Mouse (Mus musculus) lung, postnatal 10 days (tissue): ENCODE measurements around the gene Mfap1a.
"Not testable (repeated sequence)": the region's sequence is repeated elsewhere in the genome, so short reads cannot be mapped to it uniquely, and the experiment has no call there.

Experiments used
- DNase-seq: peaks from one replicate; pipeline ENCODE4 v3.0.0; 2021

Mfap1a gene

DNA sequence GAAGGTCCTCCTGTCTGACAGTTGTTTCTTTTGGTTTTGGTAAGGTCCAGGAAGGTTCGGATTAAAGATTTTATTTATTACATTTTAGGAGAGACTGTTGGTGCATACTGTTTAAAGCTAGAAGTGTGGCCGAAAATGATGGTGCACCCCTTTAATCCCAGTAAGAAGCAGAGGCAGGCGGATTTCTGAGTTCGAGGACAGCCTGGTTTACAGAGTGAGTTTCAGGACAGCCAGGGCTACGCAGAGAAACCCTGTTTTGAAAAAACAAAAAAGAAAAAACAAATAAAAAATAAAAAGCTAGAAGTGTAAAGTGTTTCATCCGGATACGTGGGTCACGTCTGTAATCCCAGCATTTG, 32.3 kb downstream of the Mfap1a start:
- no peak for DNase-seq

DNA sequence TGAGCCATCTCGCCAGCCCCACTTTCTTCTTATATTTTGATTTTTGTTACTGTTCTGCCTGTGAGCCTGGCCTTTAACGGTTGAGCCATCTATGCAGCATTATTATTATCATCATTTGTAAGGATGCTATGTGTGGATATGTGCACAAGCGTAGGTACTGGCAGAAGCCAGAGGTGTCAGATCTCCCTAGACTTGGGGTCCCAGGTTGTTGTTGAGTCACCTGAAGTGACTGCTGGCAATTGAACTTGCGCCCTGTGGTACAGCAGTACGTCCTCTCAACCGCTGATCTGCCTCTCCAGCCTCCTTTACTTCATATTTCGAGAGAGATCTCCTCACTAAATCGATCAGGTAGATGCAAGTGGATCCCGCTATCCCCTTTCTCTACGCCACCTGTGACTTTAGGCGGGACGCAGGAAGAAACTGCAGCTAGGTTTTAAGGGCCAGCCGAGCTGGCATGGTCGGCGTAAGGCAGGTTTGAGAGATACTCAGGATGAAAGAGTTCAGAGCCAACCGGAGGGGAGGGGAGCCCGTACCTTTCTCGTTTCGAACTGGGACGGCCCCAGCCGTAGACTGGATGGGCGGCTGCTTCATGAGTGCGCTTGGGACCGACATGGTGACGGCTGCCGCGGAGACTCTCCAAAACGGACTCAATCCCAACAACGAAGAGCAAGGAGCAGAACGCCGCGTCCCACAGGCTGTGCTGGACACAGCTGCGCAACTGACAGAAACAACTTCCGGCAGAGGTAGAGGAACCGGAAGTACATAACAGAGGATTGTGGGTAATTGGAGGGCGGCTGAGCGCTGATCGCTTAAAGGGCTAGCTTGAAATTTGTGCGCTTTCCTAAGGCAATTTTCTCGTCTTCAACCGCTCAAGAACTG, 32.9 kb downstream of the Mfap1a start, which contains the start of gene Mfap1b:
Gene Mfap1b, minus strand, starts transcription at position 767 of the 879 bp plus-strand sequence.
- peak; percentile 91 for DNase-seq

DNA sequence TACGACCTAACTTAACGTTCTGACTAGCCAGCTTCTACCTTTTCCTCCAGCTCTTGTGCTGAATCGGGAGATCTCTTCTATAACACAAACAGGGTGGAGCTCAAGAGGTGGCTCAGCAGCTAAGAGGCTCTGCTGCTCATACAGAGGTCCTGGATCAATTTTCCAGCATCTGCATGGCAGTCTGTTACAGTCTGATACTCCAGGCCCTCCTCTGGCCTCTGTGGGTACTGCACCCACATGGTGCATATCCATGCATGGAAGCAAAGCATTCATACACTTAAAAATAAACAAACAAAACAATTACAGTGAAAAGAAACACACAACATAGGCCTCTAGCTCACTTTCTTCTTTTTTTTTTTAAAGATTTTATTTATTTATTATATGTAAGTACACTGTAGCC, 33.7 kb downstream of the Mfap1a start:
- DNase-seq: not testable (repeated sequence)

DNA sequence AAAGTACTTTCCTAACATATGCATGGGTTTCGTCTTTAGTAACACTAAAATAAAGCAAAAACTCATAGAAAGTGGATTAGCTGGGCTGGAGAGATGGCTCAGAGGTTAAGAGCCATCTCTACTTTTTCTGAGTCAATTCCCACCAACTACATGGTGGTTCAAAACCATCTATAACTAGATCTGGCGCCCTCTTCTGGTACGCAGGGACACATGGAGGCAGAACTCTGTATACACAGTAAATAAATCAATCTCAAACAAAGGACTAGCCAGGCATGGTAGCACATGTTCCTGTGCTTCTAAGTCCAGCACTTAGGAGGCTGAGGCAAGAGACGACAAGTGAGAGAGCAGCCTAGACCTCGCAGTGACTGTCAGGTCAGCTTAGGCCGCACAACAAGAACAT, 37.5 kb downstream of the Mfap1a start:
- not testable (repeated sequence) for DNase-seq

DNA sequence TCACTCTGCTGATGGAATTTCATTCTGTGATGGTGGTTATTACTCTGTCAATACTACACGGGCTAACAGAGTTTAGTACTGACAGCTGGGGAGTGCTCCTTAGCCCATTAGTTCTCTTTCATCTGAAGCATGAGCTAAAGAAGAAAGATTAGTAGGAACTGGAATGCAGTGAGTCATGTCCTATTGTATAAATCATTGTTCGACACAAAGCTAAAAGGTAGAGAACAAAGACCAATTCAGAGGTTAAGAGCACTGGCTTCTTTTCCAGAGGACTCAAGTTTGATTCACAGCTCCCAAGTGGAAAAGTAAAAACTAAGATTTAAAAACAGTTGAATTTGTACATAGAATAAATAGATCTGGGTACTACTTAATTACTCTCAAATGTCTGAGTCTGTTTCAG, 46.4 kb downstream of the Mfap1a start:
- no peak for DNase-seq

DNA sequence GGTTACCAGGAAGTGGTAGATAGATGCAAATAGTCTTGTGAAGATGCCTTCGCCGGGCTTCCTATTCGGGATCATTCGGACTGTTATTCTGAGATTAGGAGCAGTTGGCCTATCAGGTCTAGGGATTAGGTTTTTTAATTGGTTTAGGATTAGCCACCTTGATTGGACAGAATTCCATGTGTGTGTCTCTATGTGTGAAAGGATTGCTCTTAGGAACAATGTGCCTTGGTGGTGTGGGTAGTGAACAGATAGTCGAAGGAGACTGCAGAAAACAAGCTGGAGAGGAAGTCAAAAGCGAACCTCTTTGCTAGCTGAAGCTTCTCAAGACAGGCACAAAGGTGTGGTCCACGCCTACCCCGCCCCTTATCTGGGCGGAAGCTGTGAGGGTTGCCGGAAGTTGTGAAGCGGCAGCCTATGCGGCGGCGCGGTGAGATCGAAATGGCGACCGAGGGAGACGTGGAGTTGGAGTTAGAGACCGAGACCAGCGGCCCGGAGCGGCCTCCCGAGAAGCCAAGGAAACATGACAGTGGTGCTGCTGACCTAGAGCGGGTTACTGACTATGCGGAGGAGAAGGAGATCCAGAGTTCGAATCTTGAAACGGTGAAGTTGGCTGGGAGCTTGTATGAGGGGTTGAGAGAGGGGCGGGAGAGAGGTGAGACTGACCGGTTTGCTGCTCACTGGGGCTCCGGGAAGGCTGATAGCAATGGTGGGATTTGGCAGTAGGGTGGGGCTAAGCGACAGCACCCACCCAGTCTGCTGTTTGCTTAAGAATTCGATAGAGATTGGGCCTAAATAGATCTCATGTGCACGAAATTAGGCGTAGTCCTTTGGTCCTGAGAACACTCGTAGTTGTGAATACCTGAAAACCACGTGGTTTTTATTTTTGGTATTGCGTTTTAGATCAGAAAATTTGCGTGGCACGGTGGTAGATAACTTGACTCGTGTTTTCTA, 49.5 kb downstream of the Mfap1a start, which contains the start of gene Serinc4:
Gene Serinc4, minus strand, starts transcription at position 90 of the 951 bp plus-strand sequence.
- peak; percentile 92 for DNase-seq

DNA sequence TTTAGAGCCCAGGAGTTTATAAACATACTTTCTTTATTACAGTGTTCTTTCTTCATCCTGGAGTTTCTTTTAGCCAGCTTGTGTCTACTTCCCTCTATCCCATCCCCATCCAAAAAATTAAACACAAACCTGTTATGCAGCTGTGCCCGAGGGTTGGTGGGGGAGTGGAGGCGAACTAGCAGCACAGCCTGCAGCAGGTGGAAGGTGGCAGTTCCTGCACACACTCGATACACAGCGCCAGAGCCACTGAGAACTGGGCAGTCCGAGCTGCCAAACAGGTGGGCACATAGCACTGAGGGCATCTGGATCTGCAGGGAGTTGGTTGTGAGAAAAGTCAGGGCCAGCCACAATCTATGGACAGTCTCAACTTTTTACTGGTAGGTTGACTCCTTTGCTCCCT, 50.9 kb downstream of the Mfap1a start:
- DNase-seq: no peak

DNA sequence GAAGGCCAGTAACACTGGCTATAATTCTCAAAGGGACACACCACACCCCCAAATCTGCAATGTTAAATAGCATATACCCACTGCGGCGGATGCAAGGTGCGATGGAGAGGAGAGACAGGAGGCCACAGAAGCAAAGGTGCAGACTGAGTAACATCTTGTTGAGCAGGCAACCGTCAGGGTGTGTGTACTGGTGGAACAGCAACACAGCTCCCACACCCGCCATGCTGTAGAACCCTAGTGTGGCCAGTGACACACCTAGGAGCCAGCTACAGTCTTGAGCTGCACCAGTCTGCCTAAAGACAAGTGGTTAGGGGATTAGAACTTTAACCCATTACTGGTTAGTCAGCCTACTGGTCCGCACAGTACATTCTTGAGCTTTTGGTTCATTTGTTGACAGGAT, 52.5 kb downstream of the Mfap1a start:
- no peak for DNase-seq

DNA sequence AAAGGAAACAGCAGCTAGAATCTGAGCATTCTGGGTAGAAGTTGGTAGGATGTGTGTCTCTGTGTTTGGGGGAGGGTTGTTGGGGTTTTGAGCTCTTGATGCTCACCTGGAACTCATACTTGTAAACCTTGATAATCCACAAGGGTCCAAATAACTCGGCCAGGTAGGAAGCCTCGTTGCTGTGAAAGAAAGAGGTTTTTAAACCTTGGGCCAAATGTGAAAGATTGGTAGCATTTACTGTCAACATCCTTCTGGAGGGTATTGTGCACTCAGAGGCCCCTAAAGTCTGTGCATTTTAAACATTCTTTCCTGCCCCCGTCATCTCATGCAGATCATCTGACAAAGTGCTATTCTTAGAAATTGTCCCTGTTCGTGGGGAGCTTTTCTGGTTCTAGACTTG, 53.5 kb downstream of the Mfap1a start, which contains the start of gene Hypk:
Gene Hypk, plus strand, starts transcription at position 301 of the 400 bp plus-strand sequence.
- DNase-seq: no peak

DNA sequence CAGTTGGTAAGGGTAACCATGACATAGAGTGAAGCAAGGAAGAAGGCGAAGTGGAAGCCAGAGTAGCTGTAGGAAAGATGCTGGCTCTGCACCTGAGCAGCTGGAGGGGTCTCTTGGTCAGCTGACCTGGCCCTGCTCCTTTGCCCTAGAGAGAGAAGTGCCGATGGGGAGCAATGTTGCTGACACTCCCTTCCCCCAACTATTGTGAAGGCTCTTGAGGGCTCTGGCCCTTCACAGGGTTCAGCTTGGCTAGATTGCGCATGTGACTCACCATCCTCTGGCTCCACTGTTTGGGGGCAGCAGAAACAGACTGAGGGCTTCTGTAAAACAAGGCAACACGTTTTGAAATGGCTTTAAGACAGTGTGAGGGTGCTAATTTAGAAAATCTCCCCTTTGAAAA, 54.1 kb downstream of the Mfap1a start:
- DNase-seq: no peak

DNA sequence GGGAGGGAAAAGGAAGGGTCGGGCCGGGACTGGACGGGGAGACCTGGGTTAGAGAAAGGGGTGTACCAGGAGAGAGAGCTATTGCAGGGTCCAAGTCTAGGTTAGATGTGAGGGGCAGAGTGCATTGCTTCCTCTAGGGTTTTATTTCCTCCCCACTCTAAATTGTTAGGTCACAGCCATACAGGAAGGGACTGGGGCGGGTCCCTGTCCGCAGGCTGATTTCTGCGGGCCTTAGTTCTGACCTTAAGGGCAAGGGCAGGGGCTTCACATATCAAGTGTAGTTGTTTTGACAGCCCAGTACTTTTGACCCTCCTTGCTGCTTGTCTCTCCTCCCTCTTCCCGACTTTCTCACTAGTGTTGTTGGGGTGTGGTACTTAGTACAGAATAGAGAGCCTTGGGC, 56.4 kb downstream of the Mfap1a start:
- peak; percentile 55 for DNase-seq

DNA sequence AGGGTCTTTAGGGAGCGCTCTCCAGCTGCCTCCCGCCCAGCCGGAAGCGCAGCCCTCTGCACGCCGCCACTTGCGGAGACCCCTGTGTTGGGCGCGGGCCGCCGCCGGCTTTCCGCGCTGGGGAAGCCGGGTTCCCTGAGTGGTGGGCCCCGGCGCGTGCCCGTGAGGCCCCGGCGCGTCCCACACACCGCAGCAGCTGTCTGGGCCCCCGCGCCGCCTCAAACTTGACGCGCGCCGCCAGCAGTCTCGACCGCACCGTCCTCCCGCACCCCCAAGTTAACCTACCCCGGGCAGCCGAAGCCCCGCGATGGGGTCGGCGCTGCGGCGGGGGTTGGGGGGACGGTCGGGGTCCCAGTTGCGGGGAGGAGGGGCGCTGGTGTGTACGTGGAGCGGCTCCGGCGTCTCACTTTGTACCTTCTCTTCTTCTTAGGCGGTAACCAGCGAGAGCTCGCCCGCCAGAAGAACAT, 56.9 kb downstream of the Mfap1a start:
- DNase-seq: peak; percentile 45

DNA sequence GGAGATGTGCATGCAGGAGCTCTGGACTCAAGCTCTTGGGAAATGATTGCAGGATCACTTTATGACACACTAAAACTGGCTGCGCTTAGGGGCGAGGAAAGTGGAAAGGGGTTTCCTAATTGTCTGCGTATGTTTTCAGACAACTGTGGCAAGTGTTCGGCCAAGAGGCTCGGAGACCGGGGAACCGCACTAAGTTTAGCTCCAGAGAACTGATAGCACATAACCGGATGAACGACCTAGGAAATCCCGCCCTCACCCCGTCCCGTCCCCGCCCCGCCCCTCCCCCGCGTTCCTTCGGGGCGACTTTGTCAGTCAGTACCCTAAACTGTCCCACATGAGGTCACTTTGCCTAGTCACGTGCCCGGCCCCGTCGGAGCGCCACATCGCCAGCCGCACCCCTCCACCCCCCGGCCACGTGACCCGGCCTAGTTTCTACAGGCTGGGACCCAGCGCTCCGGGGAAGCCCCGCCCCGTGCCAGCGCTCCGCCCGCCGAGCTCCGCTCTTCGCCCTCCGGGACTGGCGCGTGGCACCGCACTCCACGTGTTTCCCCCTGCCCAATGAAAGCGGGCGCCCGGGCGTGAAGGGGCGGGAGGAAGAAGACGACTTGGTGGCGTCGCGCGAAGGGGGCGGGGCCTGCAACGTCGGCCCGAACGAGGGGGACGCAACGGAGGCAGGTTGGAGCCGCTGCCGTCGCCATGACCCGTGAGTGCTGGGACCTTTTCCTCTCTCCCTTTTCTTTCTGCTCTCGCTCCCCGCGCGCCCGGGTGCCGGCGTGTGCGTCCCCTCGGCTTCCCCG, 57.5 kb downstream of the Mfap1a start, which contains the start of gene Serf2:
Gene Serf2, plus strand, starts transcription at position 457 of the 797 bp plus-strand sequence.
- DNase-seq: peak; percentile 100

DNA sequence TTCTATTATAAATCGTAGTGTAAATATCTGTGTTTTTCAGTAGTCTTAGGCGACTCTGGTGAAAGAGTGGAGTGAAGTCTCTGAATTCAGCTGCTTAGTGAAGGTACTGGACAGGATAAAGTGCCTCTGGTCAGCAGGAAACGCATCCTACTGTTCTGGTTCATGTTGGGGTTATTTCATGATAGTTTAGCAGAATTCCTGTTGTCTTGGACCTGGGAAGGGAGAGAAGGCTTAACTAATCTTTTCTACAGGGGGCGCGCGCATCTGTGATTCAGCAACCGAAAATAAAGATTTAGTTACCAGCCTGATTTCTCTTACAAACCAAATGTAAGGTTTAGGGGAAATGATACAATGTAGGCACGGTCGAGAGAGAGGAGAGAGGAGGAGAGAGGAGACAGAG, 58.3 kb downstream of the Mfap1a start:
- peak; percentile 72 for DNase-seq

DNA sequence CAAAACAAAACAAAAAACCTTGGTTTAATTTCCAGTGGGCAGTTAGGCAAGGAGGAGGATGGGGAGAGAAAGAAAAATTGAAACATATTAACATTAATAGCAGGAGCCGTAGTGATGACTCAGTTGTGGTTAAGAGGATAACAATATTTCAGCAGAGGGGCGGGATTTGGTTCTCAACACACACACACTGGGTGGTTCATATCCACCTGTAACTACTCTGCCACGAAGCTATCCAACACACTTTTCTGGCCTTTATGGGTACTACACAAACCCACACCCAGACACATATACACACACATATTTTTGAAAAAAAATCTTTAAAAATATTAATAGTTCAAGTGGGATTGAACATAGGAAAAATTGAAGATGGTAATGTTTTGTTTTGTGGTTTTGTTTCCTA, 59.5 kb downstream of the Mfap1a start:
- no peak for DNase-seq

DNA sequence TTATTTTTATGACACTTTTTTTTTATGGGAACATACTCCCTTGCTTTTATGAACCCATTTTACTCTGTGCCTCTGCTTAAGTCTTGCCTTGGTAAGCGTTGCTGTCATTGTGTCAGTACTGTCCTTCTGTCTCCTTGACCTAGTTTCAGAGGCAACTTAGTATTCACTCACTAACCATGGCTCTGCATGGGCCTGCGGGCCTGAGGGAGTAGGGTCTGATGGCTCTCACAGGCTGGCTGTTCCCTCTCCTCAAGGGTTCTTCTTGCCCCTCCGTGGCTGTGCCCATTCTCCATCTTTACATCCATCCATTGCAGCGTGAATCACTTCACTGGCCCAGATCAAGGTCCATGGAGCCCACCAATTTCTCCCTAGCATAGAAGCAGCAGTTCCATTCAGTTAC, 60.0 kb downstream of the Mfap1a start:
- DNase-seq: no peak

DNA sequence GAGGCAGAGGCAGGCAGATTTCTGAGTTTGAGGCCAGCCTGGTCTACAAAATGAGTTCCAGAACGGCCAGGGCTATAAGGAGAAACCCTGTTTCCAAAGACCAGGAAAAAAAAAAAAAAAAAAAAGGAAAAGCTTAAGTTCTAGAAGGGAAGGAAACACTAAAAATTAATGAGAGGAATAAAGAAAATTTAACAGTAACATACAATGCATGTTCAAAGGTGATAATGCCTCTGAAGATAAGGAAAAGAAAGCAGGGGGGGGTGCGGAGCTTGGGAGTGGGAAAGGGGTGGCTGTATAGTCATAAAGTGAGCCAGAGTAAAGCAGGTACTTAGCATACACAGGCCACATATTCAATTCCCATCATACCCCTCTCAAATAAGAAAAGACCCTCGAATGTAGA, 61.3 kb downstream of the Mfap1a start:
- no peak for DNase-seq

DNA sequence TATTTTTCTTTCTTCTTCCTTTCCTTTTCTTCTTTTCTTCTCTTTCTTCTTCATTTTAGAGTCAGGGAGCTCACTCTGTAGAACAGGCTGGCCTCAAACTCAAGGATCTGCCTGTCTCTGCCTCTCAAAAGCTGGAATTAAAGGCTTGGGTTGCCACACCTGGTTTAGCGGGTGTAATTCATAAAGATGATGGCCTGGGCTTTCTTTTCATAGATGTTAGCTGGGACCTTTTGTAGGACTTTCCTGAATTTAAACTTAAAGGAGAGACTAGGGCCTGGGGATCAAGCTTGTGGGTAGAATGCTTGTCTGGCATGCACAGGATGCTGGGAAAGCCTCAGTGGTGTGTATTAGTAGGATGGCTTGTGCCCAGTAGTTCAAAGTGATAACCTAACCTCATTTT, 62.3 kb downstream of the Mfap1a start, which contains the start of gene Ell3:
Gene Ell3, minus strand, starts transcription at position 101 of the 400 bp plus-strand sequence.
- DNase-seq: no peak

DNA sequence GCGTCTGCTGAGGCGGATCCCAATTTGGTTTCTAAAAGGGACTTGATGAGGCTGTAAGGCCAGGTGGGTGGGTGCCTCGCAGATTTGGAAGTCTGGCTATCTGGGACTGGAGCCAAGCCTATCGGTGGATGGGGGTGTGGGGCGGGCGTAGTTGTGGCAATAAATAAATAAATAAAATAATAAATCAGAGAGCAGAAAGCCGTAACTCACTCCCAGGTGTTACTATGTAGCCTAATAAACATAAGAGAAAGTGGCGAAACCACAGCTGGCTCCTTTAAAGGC, 63.5 kb downstream of the Mfap1a start:
- DNase-seq: no peak

DNA sequence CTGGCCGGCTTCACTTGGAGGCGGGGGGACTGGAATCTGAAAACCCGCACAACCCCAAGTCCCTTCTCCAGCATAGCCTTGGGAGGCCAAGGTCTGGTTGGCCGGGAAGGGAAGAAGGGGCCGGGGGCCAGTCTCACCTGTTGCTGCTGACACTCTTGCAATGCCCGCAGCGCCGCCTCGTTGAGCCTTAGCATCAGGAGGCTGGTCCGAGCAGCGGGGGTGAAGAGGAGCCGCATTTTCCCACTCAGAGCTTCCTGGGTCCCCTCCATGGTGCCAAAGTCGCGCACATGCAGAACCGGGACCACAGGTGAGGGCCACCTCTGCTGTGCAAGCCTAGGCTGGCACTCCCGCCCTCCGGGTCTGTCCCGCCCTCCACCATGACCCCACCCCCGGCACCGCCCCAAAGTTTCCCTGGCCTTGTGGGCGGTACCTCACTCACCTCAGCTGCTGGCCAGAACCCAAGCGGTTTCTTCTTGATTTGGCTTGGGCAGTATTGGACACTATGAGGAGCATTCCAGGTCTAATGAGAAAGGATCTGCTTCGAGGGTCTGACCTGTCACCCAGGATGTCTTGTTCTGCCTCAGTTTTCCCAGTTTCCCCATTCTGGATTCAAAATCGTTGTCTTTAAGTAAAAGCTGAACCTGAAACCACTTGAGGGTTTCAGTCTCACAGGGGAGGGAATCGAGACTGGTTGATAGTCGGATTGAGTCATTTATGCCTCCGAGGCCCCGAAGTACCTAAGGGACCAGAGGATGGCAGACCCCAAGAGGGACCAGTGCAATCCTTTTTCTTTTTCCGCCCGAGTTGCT, 64.0 kb downstream of the Mfap1a start:
- DNase-seq: peak; percentile 71
